Mouse (Mus musculus) fibroblast of lung, adult 2 months (primary cell): ENCODE results near the gene Ssh2.
A peak's percentile ranks its signal among the peaks of the same experiment; 100 is the strongest.

ENCODE experiments used
- DNase-seq: peaks from one replicate; pipeline ENCODE4 v3.0.0-alpha.2; 2011; ENCODE audit warnings: low read depth

Ssh2 gene

GRCm38 (mm10) chr11:77215951-77216760 lies at the start of gene Ssh2:
Gene Ssh2 (plus strand): TSS chr11:77216287.
- DNase-seq: no peak

- DNase-seq: no peak
These were observed 42.4 kb upstream of the Ssh2 start for GRCm38 (mm10) chr11:77173731-77174130.

GRCm38 (mm10) chr11:77174531-77174930 lies 41.6 kb upstream of the Ssh2 start:
- no peak for DNase-seq

- no peak for DNase-seq
These were observed 36.3 kb upstream of the Ssh2 start for GRCm38 (mm10) chr11:77179771-77180170.

- DNase-seq: no peak
These were observed 35.2 kb upstream of the Ssh2 start for GRCm38 (mm10) chr11:77180886-77181285.

DNA sequence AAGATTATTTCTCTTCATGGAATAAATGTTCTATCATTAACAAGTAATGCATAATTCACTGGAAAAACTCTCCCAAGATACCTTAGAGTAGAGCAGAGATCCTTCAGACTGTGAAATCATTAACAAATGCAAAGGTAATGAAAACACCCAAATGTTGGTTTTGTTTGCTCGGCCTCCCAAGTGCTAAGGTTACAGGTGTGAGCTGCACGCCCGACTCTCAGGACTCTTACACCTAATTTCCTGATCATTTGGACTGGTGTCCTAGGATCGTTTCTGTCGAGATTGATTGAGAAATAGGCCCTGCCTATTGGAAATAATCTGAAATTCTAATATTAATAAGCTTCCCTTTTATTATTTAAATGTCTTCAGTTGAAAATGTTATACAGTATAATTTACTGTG lies 34.6 kb upstream of the Ssh2 start:
- DNase-seq: no peak

DNA sequence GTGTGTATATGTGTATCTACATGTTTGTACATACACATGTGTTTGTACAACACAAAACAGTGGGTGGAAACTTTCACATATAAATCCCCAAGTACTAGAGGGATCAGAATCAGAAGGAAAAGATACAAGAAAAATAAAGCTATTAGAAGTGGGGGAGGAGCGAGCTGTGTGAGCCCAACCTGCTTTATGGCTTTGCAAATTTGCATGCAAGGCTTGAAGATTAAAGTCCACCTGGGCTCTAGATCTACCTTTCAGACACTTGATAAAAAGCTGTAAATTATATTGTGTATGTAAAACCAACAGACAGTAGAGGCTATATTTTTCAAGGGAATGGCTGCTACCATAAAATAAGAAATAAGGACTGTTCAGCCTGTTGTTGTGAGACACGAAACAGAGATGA lies 34.0 kb upstream of the Ssh2 start:
- DNase-seq: no peak

GRCm38 (mm10) chr11:77182616-77183015 lies 33.5 kb upstream of the Ssh2 start:
- no peak for DNase-seq

DNA sequence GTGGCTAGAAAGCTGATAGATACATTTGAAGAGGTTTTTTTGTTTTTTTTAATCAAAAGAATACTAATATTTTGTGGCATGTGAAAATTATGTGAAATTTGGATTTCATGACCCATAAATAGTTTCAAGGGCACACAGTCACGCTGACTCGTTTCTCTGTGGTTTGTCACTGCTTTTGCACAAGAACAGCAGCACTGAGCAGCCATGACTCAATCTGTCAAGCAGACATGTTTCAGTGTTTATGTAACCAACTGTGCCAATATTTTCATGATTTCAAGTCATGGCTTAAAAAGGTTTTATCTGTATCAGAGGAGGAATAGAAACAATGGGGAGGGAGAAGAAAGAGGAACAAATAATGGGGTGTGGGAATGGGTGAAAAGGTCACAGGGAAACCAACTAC lies 31.2 kb upstream of the Ssh2 start:
- DNase-seq: peak; percentile 59

DNA sequence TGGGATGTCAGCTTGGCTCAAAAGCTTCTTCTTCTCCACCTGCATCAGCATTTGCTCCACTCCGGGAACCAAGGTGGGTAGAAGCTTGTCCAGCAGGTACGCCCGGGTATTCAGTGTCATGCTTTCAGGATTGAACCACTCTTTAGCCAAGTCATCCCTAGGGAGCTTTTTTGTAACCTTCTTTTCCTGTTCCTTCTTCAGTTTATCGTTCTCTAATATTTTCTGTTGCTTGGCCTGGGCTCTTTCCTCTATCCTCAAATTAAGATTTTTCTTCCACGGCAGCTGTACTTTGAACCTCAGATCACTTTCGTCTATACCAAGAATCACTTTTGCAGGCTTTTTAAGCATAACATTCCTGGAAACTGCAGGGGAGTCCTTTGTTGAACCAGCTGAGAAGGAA lies 27.2 kb upstream of the Ssh2 start, which contains the start of gene Efcab5:
Gene Efcab5, minus strand, starts transcription at position 101 of the 400 bp plus-strand sequence.
- no peak for DNase-seq

DNA sequence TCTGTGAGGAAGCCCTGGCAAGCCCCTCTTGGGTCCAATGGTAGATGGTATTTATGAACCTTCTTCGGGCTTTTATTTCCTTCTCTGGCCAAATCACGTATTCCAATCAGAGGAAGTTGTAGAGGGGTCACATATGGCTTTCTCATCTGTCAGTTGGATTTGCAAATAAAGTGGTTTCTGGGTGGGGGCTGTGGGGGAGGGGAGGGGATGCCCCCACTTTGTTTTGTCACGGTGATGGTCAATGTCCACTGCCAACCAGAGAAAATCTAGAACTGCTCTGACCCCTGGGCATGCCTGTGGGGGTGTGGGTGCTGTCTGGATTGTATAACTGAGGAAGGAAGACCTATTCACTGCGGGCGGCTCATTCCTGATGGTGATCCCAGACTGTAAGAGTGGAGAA lies 22.7 kb upstream of the Ssh2 start:
- DNase-seq: no peak

GRCm38 (mm10) chr11:77193941-77194553 lies 22.0 kb upstream of the Ssh2 start:
- DNase-seq: no peak

GRCm38 (mm10) chr11:77194762-77195161 lies 21.3 kb upstream of the Ssh2 start:
- no peak for DNase-seq

GRCm38 (mm10) chr11:77195360-77196109 lies 20.6 kb upstream of the Ssh2 start:
- DNase-seq: no peak

GRCm38 (mm10) chr11:77196181-77197143 lies 19.6 kb upstream of the Ssh2 start:
- DNase-seq: no peak

DNA sequence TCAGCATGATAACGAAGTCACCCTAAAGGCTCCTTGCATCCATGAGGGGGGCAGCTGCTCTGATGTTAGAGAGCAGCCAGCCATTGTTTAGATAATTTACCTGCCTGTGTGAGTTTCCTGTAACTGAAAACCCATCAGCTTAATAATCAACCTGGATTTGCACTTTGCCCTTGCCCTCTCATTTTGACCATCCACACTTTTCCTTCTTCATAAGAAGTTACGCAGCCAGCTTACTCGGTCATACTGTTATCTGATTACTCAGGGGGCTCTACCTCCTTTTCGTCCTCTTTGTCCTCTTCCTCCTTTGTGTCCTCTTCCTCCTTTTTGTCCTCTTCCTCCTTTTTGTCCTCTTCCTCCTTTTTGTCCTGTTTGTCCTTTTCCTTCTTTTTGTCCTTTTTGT lies 16.5 kb upstream of the Ssh2 start:
- DNase-seq: no peak

DNA sequence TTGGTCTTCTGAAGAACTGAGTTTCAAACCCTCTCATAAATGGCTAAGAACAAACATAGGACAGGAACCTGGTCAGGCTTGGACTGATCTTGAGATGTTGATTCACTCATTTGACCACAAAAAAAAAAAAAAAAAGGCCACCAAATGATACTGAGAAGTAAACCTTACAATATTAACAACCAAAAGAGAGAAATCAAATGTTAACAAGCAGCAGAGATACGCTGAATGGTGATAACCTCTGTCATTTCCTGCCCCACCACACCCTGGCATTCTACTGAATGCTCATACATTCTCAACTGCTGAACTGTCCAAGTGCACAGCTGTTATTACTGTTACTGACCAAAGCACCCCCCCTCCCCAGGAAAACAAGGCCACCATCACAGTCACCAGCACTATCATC lies 15.4 kb upstream of the Ssh2 start:
- no peak for DNase-seq

GRCm38 (mm10) chr11:77214142-77214692 lies 1.9 kb upstream of the Ssh2 start:
- DNase-seq: no peak

GRCm38 (mm10) chr11:77214755-77215154 lies 1.3 kb upstream of the Ssh2 start:
- peak; percentile 23 for DNase-seq

- DNase-seq: no peak
These were observed 604 bp upstream of the Ssh2 start for GRCm38 (mm10) chr11:77215483-77215882.

GRCm38 (mm10) chr11:77216761-77217130 lies 659 bp downstream of the Ssh2 start:
- DNase-seq: peak; percentile 42
